Mouse (Mus musculus) stomach, embryonic 16.5 days (tissue): Measurements from ENCODE around the gene Rpl11. TPM values are rescaled to one million over a fixed set of nuclear protein-coding genes. Genes with fewer than 3 reads are reported as not detected.

Source experiments
- ATAC-seq: fragments of 200-750 bp; cut with Nextera tagmentation; 2 replicates; pipeline ENCODE4 v1.8.0; 2017; ENCODE audit warnings: moderate number of reproducible peaks, moderate TSS enrichment; ENCODE audit not compliant: insufficient read depth, low FRiP score
- H3K27ac ChIP-seq: fragments of 300-500 bp; sonication (generic); 2 replicates; pipeline ENCODE4 v1.5.1; 2014; ENCODE audit warnings: low read length
- H3K27me3 ChIP-seq: fragments of 300-500 bp; sonication (generic); 2 replicates; pipeline ENCODE4 v1.6.1; 2014; ENCODE audit warnings: low read length, control low read depth, mixed read lengths; ENCODE audit not compliant: control insufficient read depth, insufficient read depth
- H3K36me3 ChIP-seq: fragments of 300-500 bp; sonication (generic); 2 replicates; pipeline ENCODE4 v1.6.1; 2014; ENCODE audit warnings: low read length; ENCODE audit not compliant: control insufficient read depth, insufficient read depth
- H3K4me1 ChIP-seq: fragments of 300-500 bp; sonication (generic); 2 replicates; pipeline ENCODE4 v1.6.1; 2014; ENCODE audit warnings: low read length, control low read depth, mixed read lengths; ENCODE audit not compliant: control insufficient read depth, insufficient read depth
- H3K4me2 ChIP-seq: fragments of 300-500 bp; sonication (generic); 2 replicates; pipeline ENCODE4 v1.6.1; 2014; ENCODE audit warnings: low read depth, low read length, mixed read lengths
- H3K4me3 ChIP-seq: fragments of 300-500 bp; sonication (generic); replicated peaks from 2 replicates; pipeline ENCODE4 v1.5.1; 2014; ENCODE audit warnings: mild to moderate bottlenecking, low read length
- H3K9ac ChIP-seq: fragments of 300-500 bp; sonication (generic); 2 replicates; pipeline ENCODE4 v1.6.1; 2014; ENCODE audit warnings: low read length
- H3K9me3 ChIP-seq: fragments of 300-500 bp; sonication (generic); replicated peaks from 2 replicates; pipeline ENCODE4 v1.6.1; 2016; ENCODE audit warnings: low read length, control low read depth; ENCODE audit not compliant: control insufficient read depth
- WGBS: fragments of 180-500 bp; shearing (Covaris S2); extraction: QIAGEN DNeasy Blood & Tissue Kit; methylation state at CpG from one replicate; pipeline ENCODE4 v1.1.7; 2014; 5-methylcytosine and 5-hydroxymethylcytosine counted together
- polyA plus RNA-seq: library from polyadenylated mRNA; unstranded; fragments of >200 nt; fragmentation: Nextera tagmentation; extraction: Ambion mirVana; gene quantifications from 2 replicates; pipeline ENCODE4 v1.2.1, GENCODE M21; 2015

Rpl11 gene
- polyA plus RNA-seq, 1 experiment from 2014 or later, result 411 TPM

DNA sequence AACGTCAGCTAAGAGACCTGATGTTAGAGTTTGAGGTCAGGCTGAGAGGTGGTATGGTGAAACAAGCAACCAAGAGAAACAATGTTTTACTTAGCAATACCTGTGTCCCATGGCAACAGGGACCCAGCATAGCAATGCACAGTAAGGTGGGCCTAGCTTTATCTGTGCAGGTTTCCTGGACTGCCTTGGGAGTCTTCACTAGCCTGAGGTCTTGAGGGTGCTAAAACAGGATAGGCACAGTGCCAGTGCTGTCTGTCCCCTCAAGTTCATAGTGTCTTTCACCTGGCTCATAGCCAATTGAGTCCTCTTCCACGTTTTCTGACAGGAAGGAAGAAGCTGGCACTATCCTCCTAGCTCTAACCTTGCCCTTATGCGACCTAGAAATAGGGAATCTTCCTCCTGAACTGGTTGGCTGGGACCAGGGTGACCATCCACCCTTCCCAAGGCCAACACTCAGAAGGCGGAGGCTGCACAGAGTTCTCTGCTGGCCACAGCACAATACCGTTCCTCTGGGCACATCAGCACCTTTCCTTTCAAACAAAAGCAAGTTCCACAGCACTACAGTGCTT is 49.0 kb downstream of the Rpl11 start:
- no peak overlapping the region for H3K4me3 ChIP-seq
- no peaks in the 10 kb centered on the region for H3K4me1 ChIP-seq
- no peak overlapping the region for H3K9ac ChIP-seq
- 86% methylated on average over 5 of the region's 5 CpGs for WGBS
- H3K9me3 ChIP-seq, result no peaks in the 10 kb centered on the region
- H3K27ac ChIP-seq, result no peak overlapping the region
- no peak overlapping the region for H3K4me2 ChIP-seq
- no peaks in the 10 kb centered on the region for H3K27me3 ChIP-seq
- H3K36me3 ChIP-seq, result peaks cover 25% of the 10 kb centered on the region
- ATAC-seq, result no peak

DNA sequence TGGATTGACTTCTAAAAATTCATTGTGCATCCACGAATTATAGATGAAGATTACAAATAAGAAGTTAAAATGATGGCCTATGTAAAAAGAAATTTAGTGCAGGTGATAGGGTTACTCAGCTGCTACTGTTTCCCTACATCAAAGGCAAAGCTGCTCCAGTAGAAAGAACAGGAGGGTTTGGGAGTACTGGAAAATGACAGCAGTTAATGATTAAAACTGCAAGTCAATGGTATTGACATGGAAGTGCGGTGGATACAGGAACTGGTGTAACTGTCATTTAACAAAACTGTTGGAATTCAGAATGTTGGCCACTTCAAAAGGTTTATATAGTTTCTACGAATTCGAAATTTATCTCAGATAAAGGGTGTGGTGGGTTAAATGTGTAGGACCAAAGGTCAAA is 58.1 kb downstream of the Rpl11 start:
- no peaks in the 10 kb centered on the region for H3K36me3 ChIP-seq
- H3K4me3 ChIP-seq, result no peak overlapping the region
- H3K27me3 ChIP-seq, result no peaks in the 10 kb centered on the region
- peaks cover 3% of the 10 kb centered on the region; the same call in 1 of the 2 replicates for H3K9me3 ChIP-seq
- H3K27ac ChIP-seq, result no peak overlapping the region
- no peak for ATAC-seq
- no peaks in the 10 kb centered on the region for H3K4me1 ChIP-seq
- no peak overlapping the region for H3K4me2 ChIP-seq
- 81% methylated on average over 4 of the region's 4 CpGs for WGBS
- H3K9ac ChIP-seq, result no peak overlapping the region

DNA sequence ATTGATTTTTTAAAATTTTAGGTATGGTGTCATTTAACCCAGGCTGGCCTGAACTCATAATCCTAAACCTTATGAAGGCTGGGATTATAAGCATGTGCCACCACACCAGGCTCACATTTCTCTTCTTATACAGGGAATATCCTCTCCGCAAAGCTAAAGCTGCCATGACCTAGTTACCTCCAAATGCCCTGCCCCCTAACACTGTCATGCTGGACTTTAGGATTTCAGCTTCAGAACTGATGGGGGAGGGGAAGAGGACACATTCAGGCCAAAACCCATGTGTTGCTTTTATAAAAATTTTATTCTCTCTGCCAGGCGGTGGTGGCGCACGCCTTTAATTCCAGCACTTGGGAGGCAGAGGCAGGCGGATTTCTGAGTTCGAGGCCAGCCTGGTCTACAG is 59.3 kb downstream of the Rpl11 start:
- H3K27ac ChIP-seq, result no peak overlapping the region
- ATAC-seq, result no peak
- no peaks in the 10 kb centered on the region for H3K27me3 ChIP-seq
- no peaks in the 10 kb centered on the region for H3K4me1 ChIP-seq
- H3K9me3 ChIP-seq, result peaks cover 3% of the 10 kb centered on the region; the same call in 1 of the 2 replicates
- no peak overlapping the region for H3K4me2 ChIP-seq
- no peaks in the 10 kb centered on the region for H3K36me3 ChIP-seq
- no peak overlapping the region for H3K4me3 ChIP-seq
- no peak overlapping the region for H3K9ac ChIP-seq
- 96% methylated on average over 6 of the region's 6 CpGs for WGBS

DNA sequence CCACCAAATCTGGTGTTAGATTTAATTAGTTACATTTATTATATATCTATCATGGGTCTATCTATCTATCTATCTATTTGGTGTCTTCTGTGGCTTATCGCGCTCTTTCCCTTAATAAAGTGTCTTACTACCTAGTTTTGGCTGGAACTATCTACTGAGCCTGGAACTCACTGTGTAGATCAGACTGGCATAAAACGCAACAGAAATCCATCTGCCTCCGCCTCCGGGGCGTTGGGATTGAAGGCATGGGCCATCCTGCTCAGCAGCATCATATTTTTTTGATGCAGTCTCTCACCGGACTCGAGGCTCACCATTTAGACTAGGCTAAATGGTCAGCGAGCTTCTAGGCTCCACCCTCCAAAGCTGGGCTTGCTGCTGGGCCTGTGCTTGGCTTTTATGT is 65.5 kb downstream of the Rpl11 start:
- ATAC-seq, result no peak
- H3K36me3 ChIP-seq, result 0 out of 2 replicates have a peak, but pooled peaks cover 4% of the 10 kb centered on the region
- peak overlapping the region; percentile 96 for H3K9ac ChIP-seq
- peak overlapping the region; percentile 80 for H3K4me3 ChIP-seq
- H3K4me1 ChIP-seq, result peaks cover 7% of the 10 kb centered on the region
- WGBS, result 69% methylated on average over 9 of the region's 9 CpGs
- H3K27me3 ChIP-seq, result no peaks in the 10 kb centered on the region
- peak overlapping the region; percentile 92 for H3K27ac ChIP-seq
- peak overlapping the region; percentile 74 for H3K4me2 ChIP-seq
- H3K9me3 ChIP-seq, result no peaks in the 10 kb centered on the region

DNA sequence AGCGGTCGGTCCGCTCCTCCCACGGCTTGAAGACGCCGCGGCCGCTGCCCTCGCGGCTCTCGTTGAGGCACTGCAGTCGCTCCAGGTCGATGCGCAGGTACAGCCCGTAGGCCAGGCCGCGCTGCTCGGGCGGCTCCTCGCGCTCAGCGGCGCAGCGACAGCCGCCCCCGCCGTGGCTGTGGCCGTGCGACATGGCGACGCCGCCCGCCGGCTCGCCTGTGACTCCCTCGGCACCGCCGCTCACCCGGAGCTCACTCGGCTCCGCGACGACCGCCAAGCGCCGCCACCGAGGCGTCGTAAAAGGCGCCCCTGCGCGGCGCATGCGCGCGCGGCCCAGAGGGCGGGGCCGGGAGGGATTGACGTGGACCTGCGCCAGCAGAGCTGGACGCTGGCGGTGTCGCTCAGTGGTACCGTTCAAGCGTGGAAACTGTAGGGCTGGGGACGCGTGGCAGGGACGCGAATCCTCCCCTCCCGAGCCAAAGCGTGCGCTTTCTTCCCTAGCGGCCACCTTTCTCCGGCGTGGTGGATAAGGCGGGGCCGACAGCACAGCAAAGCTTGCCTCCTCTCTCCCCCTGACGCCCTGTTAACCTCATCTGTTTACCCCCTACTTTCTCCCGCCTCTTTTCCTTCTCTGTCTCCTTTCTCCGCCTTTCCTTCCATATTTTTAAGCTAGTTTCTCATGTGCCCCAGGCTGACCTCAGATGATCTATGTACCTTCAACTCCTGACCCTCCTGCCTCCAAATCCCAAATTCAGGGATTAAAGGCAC is 66.1 kb downstream of the Rpl11 start, which contains the start of gene Pithd1:
Gene Pithd1 (minus strand): TSS at position 322 of the 768 bp plus-strand sequence.
- ATAC-seq, result peak; percentile 91
- peak within 1 kb of the TSS; percentile 80 for H3K4me3 ChIP-seq
- under 1% methylated on average over 81 of the region's 81 CpGs for WGBS
- 0 out of 2 replicates have a peak, but pooled peaks cover 4% of the 10 kb centered on the region for H3K36me3 ChIP-seq
- H3K9me3 ChIP-seq, result no peaks in the 10 kb centered on the region
- H3K27me3 ChIP-seq, result no peaks in the 10 kb centered on the region
- H3K4me2 ChIP-seq, result peak within 1 kb of the TSS; percentile 74
- H3K9ac ChIP-seq, result peak within 1 kb of the TSS; percentile 96
- peaks cover 7% of the 10 kb centered on the region for H3K4me1 ChIP-seq
- H3K27ac ChIP-seq, result peak within 1 kb of the TSS; percentile 92

DNA sequence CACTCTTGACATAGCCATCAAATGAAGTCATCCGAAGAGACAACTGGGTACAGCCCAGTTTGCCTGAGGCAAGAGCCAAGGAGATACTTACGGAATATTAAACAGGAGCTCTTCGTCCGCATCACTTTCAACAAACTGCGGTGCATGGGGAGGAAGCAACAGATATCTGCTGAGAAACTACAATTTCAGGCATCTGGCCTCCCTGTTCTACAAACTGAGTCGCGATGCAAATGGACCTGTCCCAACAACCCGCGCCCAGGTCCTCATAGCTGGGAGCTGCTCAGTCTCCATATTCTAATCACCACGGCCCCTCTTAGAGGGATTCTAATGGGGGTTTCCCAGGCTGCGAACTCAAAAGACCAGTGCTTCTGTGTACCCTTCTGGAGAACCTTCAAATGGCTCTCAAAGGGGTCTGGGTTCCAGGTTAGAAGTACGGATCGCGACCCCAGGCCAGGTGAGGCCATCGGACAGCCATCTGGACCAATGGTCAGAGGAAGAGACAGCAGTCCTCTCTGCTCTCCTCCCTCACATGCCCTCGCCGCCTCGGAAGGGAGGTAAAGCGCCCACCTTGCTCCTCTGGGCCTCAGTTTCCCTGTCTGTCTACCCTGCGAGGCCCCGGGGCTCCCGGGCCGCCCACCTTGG is 66.8 kb downstream of the Rpl11 start:
- Histone ChIP-seq H3K36me3 (0 out of 2 replicates have a peak, but pooled peaks cover 4% of the 10 kb centered on the region), H3K27me3 (no peaks in the 10 kb centered on the region), H3K4me3 (peak overlapping the region; percentile 80), H3K4me1 (peaks cover 7% of the 10 kb centered on the region), H3K9ac (peak overlapping the region; percentile 96), H3K27ac (peak overlapping the region; percentile 92; the same call in 1 of the 2 replicates), H3K4me2 (peak overlapping the region; percentile 74), H3K9me3 (no peaks in the 10 kb centered on the region)
- 7% methylated on average over 23 of the region's 23 CpGs for WGBS
- no peak for ATAC-seq

DNA sequence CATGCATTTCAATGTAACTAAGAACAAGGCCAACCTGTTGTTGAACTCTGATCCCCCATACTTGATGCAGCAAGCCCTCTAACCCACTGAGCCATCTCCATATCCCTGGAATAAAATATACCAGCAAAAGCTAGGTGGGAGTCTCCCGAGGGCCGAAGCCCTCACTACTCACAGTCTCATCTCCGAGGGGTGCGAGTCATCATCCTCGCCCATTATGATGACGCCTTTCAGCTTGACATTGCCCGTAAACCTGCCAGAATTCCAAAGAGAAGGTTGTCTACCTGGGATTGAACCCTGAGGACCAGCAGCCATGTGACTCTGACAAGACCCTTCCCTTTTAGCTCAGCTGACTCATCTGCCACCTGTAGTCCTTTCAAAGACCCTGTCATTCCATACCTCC is 67.5 kb downstream of the Rpl11 start:
- H3K4me3 ChIP-seq, result peak overlapping the region; percentile 80
- ATAC-seq, result no peak
- WGBS, result 83% methylated on average over 7 of the region's 7 CpGs

DNA sequence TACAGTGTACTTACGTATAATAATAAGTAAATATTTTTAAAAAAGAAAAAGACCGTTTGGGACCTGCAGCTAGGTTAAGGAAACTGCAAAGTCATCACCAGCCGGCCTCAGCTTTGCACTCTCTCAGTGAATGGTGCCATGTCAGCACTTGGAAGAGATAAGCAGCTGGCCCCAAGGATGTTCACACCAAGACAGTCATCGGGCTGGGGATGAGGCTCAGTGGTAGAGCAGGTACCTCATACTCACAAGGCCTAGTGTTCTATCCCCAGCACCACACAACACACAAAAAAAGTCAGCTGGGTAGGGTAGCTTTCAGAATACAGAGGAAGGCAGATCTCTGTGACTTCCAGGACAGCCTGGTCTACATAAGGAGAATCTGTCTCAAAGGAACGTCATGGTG is 68.0 kb downstream of the Rpl11 start:
- Histone ChIP-seq H3K9me3 (no peaks in the 10 kb centered on the region), H3K27ac (no peak overlapping the region), H3K4me2 (no peak overlapping the region), H3K4me3 (no peak overlapping the region), H3K27me3 (no peaks in the 10 kb centered on the region), H3K4me1 (peaks cover 7% of the 10 kb centered on the region), H3K9ac (no peak overlapping the region), H3K36me3 (0 out of 2 replicates have a peak, but pooled peaks cover 4% of the 10 kb centered on the region)
- ATAC-seq, result no peak
- 90% methylated on average over 5 of the region's 5 CpGs for WGBS

More for the DNA sequence above, 67.5 kb downstream of the Rpl11 start:
- Histone ChIP-seq H3K4me1 (peaks cover 7% of the 10 kb centered on the region), H3K27me3 (no peaks in the 10 kb centered on the region), H3K4me2 (peak overlapping the region; percentile 74), H3K9me3 (no peaks in the 10 kb centered on the region), H3K9ac (0 out of 2 replicates have a peak overlapping the region, but pooled peaks have one; percentile 96), H3K27ac (no peak overlapping the region), H3K36me3 (0 out of 2 replicates have a peak, but pooled peaks cover 4% of the 10 kb centered on the region)

DNA sequence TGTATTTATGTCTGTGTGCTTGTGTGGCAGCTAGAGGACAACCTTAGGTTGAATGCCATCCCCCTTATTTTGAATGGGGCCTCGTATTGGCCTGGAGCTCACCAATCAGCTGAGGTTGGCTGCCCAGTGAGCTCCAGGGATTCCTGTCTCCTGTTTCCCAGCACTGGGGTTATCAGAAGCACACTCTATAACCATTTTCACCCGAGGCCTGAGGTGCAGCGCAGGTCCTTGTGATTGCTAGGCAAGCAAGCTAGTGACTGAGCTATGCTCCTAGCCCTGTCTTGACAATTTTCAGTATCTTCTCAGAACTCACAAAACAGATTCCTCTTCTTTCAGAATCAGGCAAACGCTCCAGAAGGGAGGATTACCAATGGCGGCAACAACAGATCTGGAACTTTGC is 68.7 kb downstream of the Rpl11 start:
- Histone ChIP-seq H3K4me3 (no peak overlapping the region), H3K4me2 (no peak overlapping the region), H3K4me1 (peaks cover 7% of the 10 kb centered on the region), H3K27me3 (no peaks in the 10 kb centered on the region), H3K27ac (no peak overlapping the region), H3K36me3 (0 out of 2 replicates have a peak, but pooled peaks cover 4% of the 10 kb centered on the region), H3K9me3 (no peaks in the 10 kb centered on the region), H3K9ac (no peak overlapping the region)
- WGBS, result 86% methylated on average over 5 of the region's 5 CpGs
- no peak for ATAC-seq
